Mouse (Mus musculus): Measurements from ENCODE around the gene Map2k3. TPM values are rescaled to one million over a fixed set of nuclear protein-coding genes. Genes with fewer than 3 reads are reported as not detected.
A peak's percentile ranks its signal among the peaks of the same experiment; 100 is the strongest.

Gene Map2k3
- total and polyA plus RNA-seq, 3 experiments: 73.2 to 132 (median 111) TPM

- peak overlapping the region; percentile 52 for H3K27ac ChIP-seq (ENCODE audit: control insufficient read depth, low read depth, low read length)
- peaks cover 7 to 21% of the 10 kb centered on the region in 2 experiments for H3K4me1 ChIP-seq (ENCODE audit: control insufficient read depth in 1 of 2, insufficient read depth in 2 of 2, low read length in 2 of 2)
- peak overlapping the region; percentile 80 for H3K9ac ChIP-seq (ENCODE audit: control insufficient read depth, low read depth, low read length, poor library complexity, severe bottlenecking)
- no peaks in the 10 kb centered on the region for H3K27me3 ChIP-seq (ENCODE audit: control insufficient read depth in 1 of 2, insufficient read depth in 2 of 2, low read length in 2 of 2)
- H3K79me2 ChIP-seq (ENCODE audit: control insufficient read depth, insufficient read depth, low read length, poor library complexity): peaks cover 5% of the 10 kb centered on the region; the same call in 1 of the 2 replicates
- peaks cover 0 to 13% of the 10 kb centered on the region in 2 experiments; a peak in 2 of 4 replicates for H3K36me3 ChIP-seq (ENCODE audit: control insufficient read depth in 1 of 2, insufficient read depth in 2 of 2, low read length in 2 of 2)
- H3K4me3 ChIP-seq (ENCODE audit: control insufficient read depth in 1 of 2, insufficient read depth in 1 of 2, low read depth in 2 of 2, low read length in 2 of 2): peak overlapping the region; percentile 61 to 73
- no peaks in the 10 kb centered on the region for H3K9me3 ChIP-seq (replicated peaks; ENCODE audit: insufficient read depth, low read length)
- DNase-seq (ENCODE audit: low read depth, low spot score): peak; percentile 94
- TF ChIP-seq TCF12 (IDR thresholded peaks at IDR 0.05; ENCODE audit: low read depth, low read length): peak; percentile 9; the same call in 1 of the 2 replicates
- TF ChIP-seq BHLHE40 (IDR thresholded peaks at IDR 0.05; ENCODE audit: borderline replicate concordance, low read depth, low read length): peak; percentile 94
- no peak for TF ChIP-seq JUND (IDR thresholded peaks at IDR 0.05; ENCODE audit: low read depth, low read length)
- TF ChIP-seq MYB (IDR thresholded peaks at IDR 0.05; ENCODE audit: low read depth, low read length): no peak
- TF ChIP-seq ZNF384 (IDR thresholded peaks at IDR 0.05; ENCODE audit: low read depth, low read length): no peak
- TF ChIP-seq POLR2AphosphoS2 (IDR thresholded peaks at IDR 0.05; ENCODE audit: low read length): no peak
- TF ChIP-seq GATA1 (IDR thresholded peaks at IDR 0.05; ENCODE audit: low read depth, low read length): peak; percentile 80
- TF ChIP-seq MAFK (IDR thresholded peaks at IDR 0.05; ENCODE audit: borderline replicate concordance, low read depth, low read length): no peak
- peak; percentile 93 for TF ChIP-seq ETS1 (IDR thresholded peaks at IDR 0.05; ENCODE audit: low read depth, low read length)
- TF ChIP-seq RCOR1 (IDR thresholded peaks at IDR 0.05; ENCODE audit: low read depth, low read length): 0 out of 2 replicates have a peak, but pooled peaks have one; percentile 15
- no peak; the same call in 1 of the 2 replicates for TF ChIP-seq KAT2A (conservative IDR thresholded peaks at IDR 0.05; ENCODE audit: low read depth, low read length)
- peak; percentile 85 for TF ChIP-seq HCFC1 (IDR thresholded peaks at IDR 0.05; ENCODE audit: low read depth, low read length)
- TF ChIP-seq CTCF (IDR thresholded peaks at IDR 0.05 in 2 of 3, conservative IDR thresholded peaks at IDR 0.05 in 1 of 3; ENCODE audit: control insufficient read depth in 1 of 3, insufficient read depth in 1 of 3, low read depth in 2 of 3, low read length in 3 of 3, poor library complexity in 1 of 3, severe bottlenecking in 1 of 3): no peak
- no peak for TF ChIP-seq CHD1 (IDR thresholded peaks at IDR 0.05; ENCODE audit: low read depth, low read length)
- no peak; the same call in none of the 2 replicates for TF ChIP-seq ZMIZ1 (IDR thresholded peaks at IDR 0.05; ENCODE audit: low read depth, low read length)
- peak; percentile 99 for TF ChIP-seq USF1 (IDR thresholded peaks at IDR 0.05; ENCODE audit: low read depth, low read length)
- TF ChIP-seq MXI1 (IDR thresholded peaks at IDR 0.05; ENCODE audit: low read depth, low read length): peak; percentile 98
- TF ChIP-seq TBP (IDR thresholded peaks at IDR 0.05; ENCODE audit: low read depth, low read length): peak; percentile 59
- peak; percentile 96 for TF ChIP-seq MAX (IDR thresholded peaks at IDR 0.05; ENCODE audit: low read length)
- peak; percentile 84 to 94 for TF ChIP-seq USF2 (IDR thresholded peaks at IDR 0.05; ENCODE audit: borderline replicate concordance in 1 of 2, insufficient read depth in 1 of 2, low read depth in 1 of 2, low read length in 2 of 2)
- no peak for TF ChIP-seq E2F4 (IDR thresholded peaks at IDR 0.05; ENCODE audit: borderline replicate concordance, low read depth, low read length)
- peak; percentile 68 for TF ChIP-seq NELFE (IDR thresholded peaks at IDR 0.05; ENCODE audit: low read depth, low read length)
- no peak for TF ChIP-seq RAD21 (IDR thresholded peaks at IDR 0.05; ENCODE audit: low read depth, low read length)
- TF ChIP-seq MEF2A (IDR thresholded peaks at IDR 0.05; ENCODE audit: extremely low read depth, insufficient replicate concordance, low read depth, low read length, poor library complexity, severe bottlenecking): no peak
- peak; percentile 86 for TF ChIP-seq TAL1 (IDR thresholded peaks at IDR 0.05; ENCODE audit: low read length)
- no peak for TF ChIP-seq GABPA (IDR thresholded peaks at IDR 0.05; ENCODE audit: low read depth, low read length)
- TF ChIP-seq UBTF (IDR thresholded peaks at IDR 0.05; ENCODE audit: borderline replicate concordance, insufficient read depth, low read depth, low read length): 0 out of 2 replicates have a peak, but pooled peaks have one; percentile 54
- peak; percentile 100 for TF ChIP-seq SIN3A (IDR thresholded peaks at IDR 0.05; ENCODE audit: low read length)
- TF ChIP-seq CHD2 (IDR thresholded peaks at IDR 0.05; ENCODE audit: low read length): no peak
- no peak for TF ChIP-seq MYC (IDR thresholded peaks at IDR 0.05; ENCODE audit: low read depth, low read length)
- peak; percentile 51 for TF ChIP-seq NRF1 (IDR thresholded peaks at IDR 0.05; ENCODE audit: insufficient read depth, low read depth, low read length, poor library complexity, severe bottlenecking)
- no peak for TF ChIP-seq POLR2AphosphoS5 (IDR thresholded peaks at IDR 0.05; ENCODE audit: borderline replicate concordance, low read depth, low read length)
- TF ChIP-seq ZKSCAN1 (IDR thresholded peaks at IDR 0.05; ENCODE audit: low read depth, low read length): no peak
- TF ChIP-seq POLR2A (IDR thresholded peaks at IDR 0.05; ENCODE audit: control insufficient read depth in 1 of 2, insufficient read depth in 1 of 2, low read depth in 1 of 2, low read length in 2 of 2, poor library complexity in 1 of 2): peak; percentile 65 to 80; a peak in 3 of 4 replicates
- TF ChIP-seq SMC3 (IDR thresholded peaks at IDR 0.05; ENCODE audit: low read depth, low read length): no peak
These were observed 18.3 kb upstream of the Map2k3 start for GRCm38 (mm10) chr11:60913301-60914196.
